Mouse (Mus musculus): Measurements from ENCODE around the gene Metrn. TPM values are rescaled to one million over a fixed set of nuclear protein-coding genes. Genes with fewer than 3 reads are reported as not detected.
A peak's percentile ranks its signal among the peaks of the same experiment; 100 is the strongest.

Metrn gene
- polyA plus RNA-seq, 1 experiment from 2014 or later: 31.7 TPM

DNA sequence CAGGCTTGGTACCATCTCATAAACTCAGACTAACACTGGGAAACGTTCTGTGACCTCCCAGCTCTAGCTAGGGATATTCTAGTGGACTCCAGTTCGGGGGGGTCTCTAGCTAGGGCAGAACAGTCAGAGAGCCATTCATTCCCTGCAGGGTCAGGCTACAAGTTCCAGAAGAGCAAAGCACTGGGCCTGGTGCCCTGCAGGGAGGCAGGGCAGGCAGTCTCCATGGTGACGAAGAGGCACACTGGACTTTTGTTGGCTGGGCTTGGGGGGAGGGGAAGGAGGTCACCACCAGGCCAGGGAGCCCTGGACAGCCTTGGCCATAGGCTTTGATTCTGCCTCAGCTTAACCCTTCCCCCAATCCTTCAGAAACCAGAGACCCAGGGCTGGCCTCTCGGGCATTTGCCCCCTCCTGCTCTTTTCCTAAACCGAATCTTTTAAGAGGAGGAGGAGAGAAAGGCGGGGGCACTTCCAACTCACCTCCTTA lies 1.3 kb downstream of the Metrn start, which contains the start of gene AC134908.4:
Gene AC134908.4, minus strand, starts transcription at position 51 of the 484 bp plus-strand sequence.
- WGBS (ENCODE audit: insufficient replicate concordance): 39% methylated on average over 6 of the region's 6 CpGs
- Histone ChIP-seq H3K9ac (peak within 1 kb of the TSS; percentile 77), H3K4me1 (peaks cover 60% of the 10 kb centered on the region), H3K4me2 (peak within 1 kb of the TSS; percentile 95), H3K9me3 (replicated peaks) (no peaks in the 10 kb centered on the region), H3K27ac (0 out of 2 replicates have a peak within 1 kb of the TSS, but pooled peaks have one; percentile 68), H3K27me3 (replicated peaks) (no peaks in the 10 kb centered on the region), H3K4me3 (peak within 1 kb of the TSS; percentile 80), H3K36me3 (peaks cover 15% of the 10 kb centered on the region)
- no peak for ATAC-seq

GRCm38 (mm10) chr17:25794998-25795397 lies 1.9 kb downstream of the Metrn start:
- H3K36me3 ChIP-seq: peaks cover 19% of the 10 kb centered on the region
- no peak overlapping the region for H3K4me3 ChIP-seq
- peaks cover 63% of the 10 kb centered on the region for H3K4me1 ChIP-seq
- no peaks in the 10 kb centered on the region for H3K9me3 ChIP-seq (replicated peaks)
- no peaks in the 10 kb centered on the region for H3K27me3 ChIP-seq (replicated peaks)
- no peak overlapping the region for H3K9ac ChIP-seq
- no peak overlapping the region for H3K27ac ChIP-seq
- WGBS (ENCODE audit: insufficient replicate concordance): 83% methylated on average over 17 of the region's 17 CpGs
- H3K4me2 ChIP-seq: peak overlapping the region; percentile 95; the same call in 1 of the 2 replicates
- ATAC-seq: no peak

- 77% methylated on average over 13 of the region's 13 CpGs for WGBS (ENCODE audit: insufficient replicate concordance)
- Histone ChIP-seq H3K4me3 (no peak overlapping the region), H3K36me3 (peaks cover 27% of the 10 kb centered on the region), H3K4me2 (no peak overlapping the region), H3K4me1 (peaks cover 63% of the 10 kb centered on the region), H3K9me3 (replicated peaks) (no peaks in the 10 kb centered on the region), H3K27me3 (replicated peaks) (no peaks in the 10 kb centered on the region), H3K9ac (no peak overlapping the region), H3K27ac (no peak overlapping the region)
- ATAC-seq: no peak
Observed at GRCm38 (mm10) chr17:25794197-25794596, 2.7 kb downstream of the Metrn start.

- Histone ChIP-seq H3K4me1 (peaks cover 62% of the 10 kb centered on the region), H3K9ac (peak within 1 kb of the TSS; percentile 79), H3K9me3 (replicated peaks) (no peaks in the 10 kb centered on the region), H3K36me3 (peaks cover 41% of the 10 kb centered on the region), H3K4me3 (peak within 1 kb of the TSS; percentile 81), H3K27ac (peak within 1 kb of the TSS; percentile 93), H3K4me2 (peak within 1 kb of the TSS; percentile 80), H3K27me3 (replicated peaks) (no peaks in the 10 kb centered on the region)
- under 1% methylated on average over 14 of the region's 14 CpGs for WGBS (ENCODE audit: insufficient replicate concordance)
- ATAC-seq: peak; percentile 48
Observed at GRCm38 (mm10) chr17:25792615-25793014, 4.3 kb downstream of the Metrn start, which contains the start of gene Fam173a. TSS of gene Fam173a (minus strand) at chr17:25792901.

DNA sequence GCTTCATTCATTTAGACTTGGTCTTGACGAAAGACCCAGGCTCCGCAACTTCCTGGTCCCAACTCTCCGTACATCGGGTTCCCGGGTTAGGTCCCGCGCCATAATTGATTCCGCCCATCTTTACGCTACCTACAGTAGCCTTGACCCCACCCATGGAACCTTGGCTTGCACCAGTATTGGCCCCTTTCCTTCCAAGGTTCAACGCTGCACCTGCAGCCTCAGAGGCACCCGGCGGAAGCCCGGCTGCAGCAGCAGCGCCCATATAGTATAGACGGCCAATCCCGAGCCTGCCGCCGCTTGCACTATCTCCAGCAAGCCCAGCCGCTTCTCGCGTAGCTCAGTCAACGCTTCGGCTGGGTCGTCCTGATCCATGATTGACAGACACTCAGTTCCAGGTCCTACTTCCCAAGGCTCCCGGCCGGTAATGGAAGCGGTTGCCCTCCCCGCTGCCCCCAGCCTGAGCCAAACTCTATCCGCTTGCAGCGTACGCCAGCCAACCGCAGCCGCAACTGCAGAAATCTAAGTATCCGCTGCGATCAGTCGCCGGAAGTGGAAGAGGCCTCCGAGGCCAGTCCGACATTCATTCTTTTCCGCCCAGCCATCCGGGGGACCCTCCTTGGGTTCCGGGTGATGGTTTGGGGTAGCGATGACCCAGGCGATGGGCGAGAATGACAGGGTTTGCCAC lies 5.0 kb downstream of the Metrn start:
- H3K27me3 ChIP-seq (replicated peaks): no peaks in the 10 kb centered on the region
- peak overlapping the region; percentile 80 for H3K4me2 ChIP-seq
- peaks cover 44% of the 10 kb centered on the region for H3K36me3 ChIP-seq
- H3K27ac ChIP-seq: peak overlapping the region; percentile 93
- peak; percentile 72 for ATAC-seq
- peak overlapping the region; percentile 79 for H3K9ac ChIP-seq
- peaks cover 56% of the 10 kb centered on the region for H3K4me1 ChIP-seq
- no peaks in the 10 kb centered on the region for H3K9me3 ChIP-seq (replicated peaks)
- peak overlapping the region; percentile 81 for H3K4me3 ChIP-seq
- under 1% methylated on average over 45 of the region's 45 CpGs for WGBS (ENCODE audit: insufficient replicate concordance)

- Histone ChIP-seq H3K4me2 (peak overlapping the region; percentile 80), H3K4me1 (peaks cover 53% of the 10 kb centered on the region), H3K9ac (peak overlapping the region; percentile 79), H3K4me3 (peak overlapping the region; percentile 81), H3K27ac (peak overlapping the region; percentile 93), H3K36me3 (peaks cover 44% of the 10 kb centered on the region), H3K9me3 (replicated peaks) (no peaks in the 10 kb centered on the region), H3K27me3 (replicated peaks) (no peaks in the 10 kb centered on the region)
- peak; percentile 24 for ATAC-seq
- 29% methylated on average over 19 of the region's 19 CpGs for WGBS (ENCODE audit: insufficient replicate concordance)
Observed at GRCm38 (mm10) chr17:25791320-25791842, 5.6 kb downstream of the Metrn start.

GRCm38 (mm10) chr17:25786781-25787504 lies 10.0 kb downstream of the Metrn start:
- H3K36me3 ChIP-seq: peaks cover 53% of the 10 kb centered on the region
- no peak overlapping the region for H3K4me3 ChIP-seq
- H3K27me3 ChIP-seq (replicated peaks): no peaks in the 10 kb centered on the region
- H3K4me1 ChIP-seq: peaks cover 31% of the 10 kb centered on the region
- ATAC-seq: no peak
- H3K9ac ChIP-seq: no peak overlapping the region
- no peaks in the 10 kb centered on the region for H3K9me3 ChIP-seq (replicated peaks)
- no peak overlapping the region for H3K27ac ChIP-seq
- no peak overlapping the region for H3K4me2 ChIP-seq
- 84% methylated on average over 9 of the region's 9 CpGs for WGBS (ENCODE audit: insufficient replicate concordance)

GRCm38 (mm10) chr17:25786280-25786679 lies 10.7 kb downstream of the Metrn start, which contains the start of gene Ccdc78:
TSS of gene Ccdc78 (plus strand) at chr17:25786580.
- H3K4me1 ChIP-seq: peaks cover 25% of the 10 kb centered on the region
- H3K9me3 ChIP-seq (replicated peaks): no peaks in the 10 kb centered on the region
- peak within 1 kb of the TSS; percentile 73 for H3K4me3 ChIP-seq
- ATAC-seq: no peak
- peaks cover 59% of the 10 kb centered on the region for H3K36me3 ChIP-seq
- H3K27ac ChIP-seq: peak within 1 kb of the TSS; percentile 69
- H3K9ac ChIP-seq: peak within 1 kb of the TSS; percentile 72
- WGBS (ENCODE audit: insufficient replicate concordance): 80% methylated on average over 3 of the region's 3 CpGs
- H3K27me3 ChIP-seq (replicated peaks): no peaks in the 10 kb centered on the region
- H3K4me2 ChIP-seq: peak within 1 kb of the TSS; percentile 87

GRCm38 (mm10) chr17:25785281-25785745 lies 11.6 kb downstream of the Metrn start, which contains the start of gene Haghl:
TSS of gene Haghl (minus strand) at chr17:25785673.
- under 1% methylated on average over 23 of the region's 23 CpGs for WGBS (ENCODE audit: insufficient replicate concordance)
- peak; percentile 83 for ATAC-seq
- H3K4me2 ChIP-seq: peak within 1 kb of the TSS; percentile 87

DNA sequence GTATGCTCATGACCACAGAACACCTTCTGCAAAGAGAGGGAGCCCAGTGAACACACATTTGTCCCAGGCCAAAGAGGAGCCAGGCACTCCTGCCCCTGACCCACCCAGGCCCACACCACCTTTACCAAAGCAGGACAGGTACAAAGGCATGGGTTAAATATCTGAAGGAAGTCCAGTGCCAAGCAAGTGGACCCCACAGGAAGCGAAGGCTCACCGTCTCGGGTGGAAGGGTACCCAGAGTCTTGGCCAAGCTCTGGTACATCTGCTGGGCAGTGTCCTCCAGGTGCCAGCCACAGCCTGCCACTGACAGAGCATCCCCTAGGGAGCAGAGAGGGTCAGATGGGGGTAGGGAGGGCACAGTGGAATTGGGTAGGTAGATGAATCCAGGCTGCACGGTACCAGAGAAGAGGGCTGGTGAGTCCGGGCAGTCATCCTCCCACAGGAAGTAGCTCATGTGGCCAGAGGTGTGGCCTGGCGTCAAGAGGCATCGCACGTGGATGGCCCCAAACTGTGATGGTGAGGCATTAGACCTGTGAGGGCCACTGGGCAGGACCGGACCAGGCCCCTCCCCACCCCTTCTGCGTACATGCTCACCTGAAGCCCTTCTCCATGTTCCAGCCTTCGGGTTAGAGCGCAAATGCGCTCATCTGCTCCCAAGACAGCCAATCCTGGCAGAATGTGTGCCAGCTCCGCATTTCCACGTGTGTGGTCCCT lies 12.9 kb downstream of the Metrn start:
- H3K27me3 ChIP-seq (replicated peaks): no peaks in the 10 kb centered on the region
- peak overlapping the region; percentile 87 for H3K4me2 ChIP-seq
- H3K4me1 ChIP-seq: peaks cover 16% of the 10 kb centered on the region
- H3K27ac ChIP-seq: no peak overlapping the region
- H3K9ac ChIP-seq: peak overlapping the region; percentile 72; the same call in 1 of the 2 replicates
- peaks cover 64% of the 10 kb centered on the region for H3K36me3 ChIP-seq
- peak overlapping the region; percentile 73; the same call in 1 of the 2 replicates for H3K4me3 ChIP-seq
- no peaks in the 10 kb centered on the region for H3K9me3 ChIP-seq (replicated peaks)
- ATAC-seq: no peak
- WGBS (ENCODE audit: insufficient replicate concordance): 79% methylated on average over 15 of the region's 15 CpGs

More at GRCm38 (mm10) chr17:25785281-25785745, 11.6 kb downstream of the Metrn start, which contains the start of gene Haghl:
- no peaks in the 10 kb centered on the region for H3K9me3 ChIP-seq (replicated peaks)
- H3K4me1 ChIP-seq: peaks cover 16% of the 10 kb centered on the region
- peaks cover 63% of the 10 kb centered on the region for H3K36me3 ChIP-seq
- H3K27ac ChIP-seq: peak within 1 kb of the TSS; percentile 69
- no peaks in the 10 kb centered on the region for H3K27me3 ChIP-seq (replicated peaks)
- H3K4me3 ChIP-seq: peak within 1 kb of the TSS; percentile 73
- H3K9ac ChIP-seq: peak within 1 kb of the TSS; percentile 72

- ATAC-seq: no peak
- Histone ChIP-seq H3K9ac (no peak overlapping the region), H3K27ac (no peak overlapping the region), H3K27me3 (replicated peaks) (no peaks in the 10 kb centered on the region), H3K4me2 (no peak overlapping the region), H3K9me3 (replicated peaks) (no peaks in the 10 kb centered on the region), H3K36me3 (peaks cover 66% of the 10 kb centered on the region), H3K4me3 (no peak overlapping the region), H3K4me1 (peaks cover 16% of the 10 kb centered on the region)
- 79% methylated on average over 7 of the region's 7 CpGs for WGBS (ENCODE audit: insufficient replicate concordance)
Observed at GRCm38 (mm10) chr17:25783086-25783485, 13.8 kb downstream of the Metrn start.

All from liver, embryonic 12.5 days (tissue).